ENCODE assay signal across 16 mouse cellular contexts in the genomic region with DNA sequence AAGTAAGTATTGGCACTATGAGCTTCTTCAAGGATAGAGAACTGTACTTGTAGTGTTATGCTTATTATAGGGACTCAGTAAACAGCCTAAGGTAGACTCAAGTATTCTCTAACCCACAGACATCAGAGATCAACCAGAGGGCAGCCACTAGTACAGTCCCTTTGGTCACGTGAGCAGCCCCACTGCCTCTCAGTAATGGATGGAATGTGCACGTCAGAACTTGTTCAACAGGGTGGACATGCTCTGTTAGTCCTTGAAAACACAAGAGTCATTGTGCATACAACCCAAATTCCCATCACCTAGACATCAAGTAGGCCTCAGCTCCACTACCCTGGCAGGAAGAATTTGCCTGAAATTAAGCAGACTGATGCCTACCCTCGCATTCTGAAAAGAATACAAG. TPM values are rescaled to one million over a fixed set of nuclear protein-coding genes. Genes with fewer than 3 reads are reported as not detected.
DNase-seq lines count a peak whose midpoint lies in the region; ATAC-seq and TF ChIP-seq lines count a peak whose summit lies in the region.
"Had no signal": no experiment of that assay in that cellular context is flagged by ENCODE, and none has a peak within 500 bp of the region (broad histone marks: within the 10 kb centered on the region; RNA-seq: fewer than 3 reads in every experiment).

No protein-coding gene starts in this region.

- H3K4me2 ChIP-seq in CH12.LX (ENCODE audit: insufficient read depth, low read depth, poor library complexity, severe bottlenecking) = no peak overlapping the region
- no peak overlapping the region for H3K4me2 ChIP-seq in kidney, postnatal 0 days (ENCODE audit: low read length)
- no peak overlapping the region for H3K4me2 ChIP-seq in lung, postnatal 0 days (replicated peaks; ENCODE audit: low read depth, low read length)
- no peak overlapping the region for H3K4me2 ChIP-seq in hindbrain, embryonic 11.5 days (replicated peaks; ENCODE audit: low read depth, low read length)
- H3K4me2 ChIP-seq: intestine, embryonic 15.5 days; limb, embryonic 13.5 days; midbrain, embryonic 15.5 days had no signal

- no peak for TF ChIP-seq POLR2A in CH12.LX (IDR thresholded peaks at IDR 0.05; ENCODE audit: low read depth, low read length)

- no peak overlapping the region for H3K4me3 ChIP-seq in CH12.LX (replicated peaks in 1 of 3; ENCODE audit: low read depth in 2 of 3, low read length in 2 of 3, poor library complexity in 1 of 3)
- H3K4me3 ChIP-seq in kidney, postnatal 0 days (replicated peaks; ENCODE audit: low read depth, low read length) = no peak overlapping the region
- no peak overlapping the region for H3K4me3 ChIP-seq in lung, postnatal 0 days (ENCODE audit: low read depth, low read length)
- no peak overlapping the region for H3K4me3 ChIP-seq in hindbrain, embryonic 11.5 days (ENCODE audit: low read depth, low read length)
- H3K4me3 ChIP-seq: embryonic facial prominence, embryonic 10.5 days; heart, embryonic 10.5 days; intestine, embryonic 15.5 days; limb, embryonic 13.5 days; midbrain, embryonic 15.5 days had no signal

- no peak for TF ChIP-seq EP300 in CH12.LX (IDR thresholded peaks at IDR 0.05; ENCODE audit: low read length)
- peak; percentile 95 for TF ChIP-seq EP300 in lung, postnatal 0 days (IDR thresholded peaks at IDR 0.05)

- no peak overlapping the region for H3K27ac ChIP-seq in CH12.LX (ENCODE audit: insufficient read depth, low read depth)
- 0 out of 2 replicates have a peak overlapping the region, but pooled peaks have one; percentile 43 for H3K27ac ChIP-seq in kidney, postnatal 0 days
- H3K27ac ChIP-seq in lung, postnatal 0 days (ENCODE audit: low read length) = peak overlapping the region; percentile 58
- no peak overlapping the region for H3K27ac ChIP-seq in hindbrain, embryonic 11.5 days (ENCODE audit: low read depth, low read length)
- H3K27ac ChIP-seq: embryonic facial prominence, embryonic 10.5 days; heart, embryonic 10.5 days; intestine, embryonic 15.5 days; limb, embryonic 13.5 days; midbrain, embryonic 15.5 days had no signal

- no peaks in the 10 kb centered on the region for H3K27me3 ChIP-seq in CH12.LX (replicated peaks)
- H3K27me3 ChIP-seq in kidney, postnatal 0 days (ENCODE audit: insufficient read depth, low read length) = no peaks in the 10 kb centered on the region
- no peaks in the 10 kb centered on the region for H3K27me3 ChIP-seq in lung, postnatal 0 days (replicated peaks; ENCODE audit: insufficient read depth, low read length)
- H3K27me3 ChIP-seq in hindbrain, embryonic 11.5 days (ENCODE audit: control insufficient read depth, insufficient read depth, low read length) = no peaks in the 10 kb centered on the region
- H3K27me3 ChIP-seq: intestine, embryonic 15.5 days; limb, embryonic 13.5 days; midbrain, embryonic 15.5 days had no signal

- no peak overlapping the region for H3K9ac ChIP-seq in CH12.LX (ENCODE audit: insufficient read depth, low read depth)
- H3K9ac ChIP-seq in kidney, postnatal 0 days (ENCODE audit: low read depth, low read length) = no peak overlapping the region
- H3K9ac ChIP-seq in lung, postnatal 0 days (replicated peaks; ENCODE audit: low read depth) = no peak overlapping the region
- no peak overlapping the region for H3K9ac ChIP-seq in hindbrain, embryonic 11.5 days (ENCODE audit: low read depth, low read length)
- H3K9ac ChIP-seq: forebrain, postnatal 0 days; intestine, embryonic 15.5 days; limb, embryonic 13.5 days; midbrain, embryonic 15.5 days had no signal

- in situ Hi-C loops in CH12.LX (cut with MboI; ENCODE audit: low pct_ligation_motif_present, low pct_unique_long_range_greater_than_20kb, low sequenced_read_pairs) = loop anchor here (5.0 to 25.0 kb wide), 2 partner anchors 60 to 670 kb away; no protein-coding TSS in a partner anchor

- dilution Hi-C loops in CH12.LX (cut with MboI; ENCODE audit: extremely low pct_ligation_motif_present, extremely low pct_unique_long_range_greater_than_20kb, low sequenced_read_pairs) = no loop called here

- TF ChIP-seq RAD21 in CH12.LX (IDR thresholded peaks at IDR 0.05; ENCODE audit: low read depth, low read length) = no peak

- TF ChIP-seq CTCF in CH12.LX (conservative IDR thresholded peaks at IDR 0.05 in 1 of 2, IDR thresholded peaks at IDR 0.05 in 1 of 2; ENCODE audit: low read depth in 2 of 2, low read length in 2 of 2) = no peak
- TF ChIP-seq CTCF in kidney, postnatal 0 days (IDR thresholded peaks at IDR 0.05; ENCODE audit: low read depth) = no peak
- TF ChIP-seq CTCF in lung, postnatal 0 days (IDR thresholded peaks at IDR 0.05) = no peak

- DNase-seq in CH12.LX (ENCODE audit: extremely low read depth) = no peak
- DNase-seq in Muller cell, postnatal 12 days (ENCODE audit: inconsistent ontology term) = peak; percentile 80
- DNase-seq in kidney, postnatal 0 days (ENCODE audit: low spot score) = peak; percentile 57
- DNase-seq in lung, postnatal 0 days (ENCODE audit: low spot score) = peak; percentile 91
- DNase-seq in cerebellum, postnatal 4 days (ENCODE audit: low spot score in 2 of 2) = no peak
- no peak for DNase-seq in hindbrain, embryonic 11.5 days (ENCODE audit: low spot score)
- DNase-seq in gastrocnemius, postnatal 10 days = no peak
- DNase-seq: adrenal gland, adult 8-10 months; cerebellum, postnatal 14 days; forebrain, postnatal 0 days; gastrocnemius, postnatal 14 days had no signal

- ATAC-seq in kidney, postnatal 0 days (replicated peaks; ENCODE audit: low FRiP score, low read depth) = peak; percentile 88
- ATAC-seq in lung, postnatal 0 days = peak; percentile 88
- ATAC-seq in hindbrain, embryonic 11.5 days (ENCODE audit: low FRiP score) = no peak
- ATAC-seq: forebrain, postnatal 0 days; intestine, embryonic 15.5 days; midbrain, embryonic 15.5 days had no signal

- peaks cover 33 to 62% of the 10 kb centered on the region in 2 experiments for H3K4me1 ChIP-seq in CH12.LX (ENCODE audit: control insufficient read depth in 1 of 2, insufficient read depth in 2 of 2)
- 0 out of 2 replicates have a peak, but pooled peaks cover 4% of the 10 kb centered on the region for H3K4me1 ChIP-seq in kidney, postnatal 0 days (replicated peaks; ENCODE audit: insufficient read depth, low read length)
- peaks cover 14% of the 10 kb centered on the region; the same call in 1 of the 2 replicates for H3K4me1 ChIP-seq in lung, postnatal 0 days (ENCODE audit: insufficient read depth, low read depth, low read length)
- no peaks in the 10 kb centered on the region for H3K4me1 ChIP-seq in hindbrain, embryonic 11.5 days (replicated peaks; ENCODE audit: control insufficient read depth, insufficient read depth, low read length)
- H3K4me1 ChIP-seq: embryonic facial prominence, embryonic 10.5 days; intestine, embryonic 15.5 days; limb, embryonic 13.5 days; midbrain, embryonic 15.5 days had no signal

- peaks cover 5 to 30% of the 10 kb centered on the region in 2 experiments for H3K36me3 ChIP-seq in CH12.LX (replicated peaks in 1 of 2; ENCODE audit: control insufficient read depth in 1 of 2, insufficient read depth in 1 of 2, low read length in 1 of 2)
- no peaks in the 10 kb centered on the region for H3K36me3 ChIP-seq in kidney, postnatal 0 days (ENCODE audit: insufficient read depth, low read length)
- no peaks in the 10 kb centered on the region for H3K36me3 ChIP-seq in lung, postnatal 0 days (ENCODE audit: insufficient read depth, low read length)
- no peaks in the 10 kb centered on the region for H3K36me3 ChIP-seq in hindbrain, embryonic 11.5 days (ENCODE audit: control insufficient read depth, insufficient read depth, low read length)
- H3K36me3 ChIP-seq: embryonic facial prominence, embryonic 10.5 days; heart, embryonic 10.5 days; intestine, embryonic 15.5 days; limb, embryonic 13.5 days; midbrain, embryonic 15.5 days had no signal

- H3K9me3 ChIP-seq in CH12.LX (replicated peaks; ENCODE audit: low read length) = no peaks in the 10 kb centered on the region
- H3K9me3 ChIP-seq in kidney, postnatal 0 days (replicated peaks; ENCODE audit: low read length) = no peaks in the 10 kb centered on the region
- no peaks in the 10 kb centered on the region for H3K9me3 ChIP-seq in lung, postnatal 0 days (ENCODE audit: low read length)
- H3K9me3 ChIP-seq in hindbrain, embryonic 11.5 days (ENCODE audit: control insufficient read depth, low read length) = no peaks in the 10 kb centered on the region
- H3K9me3 ChIP-seq: embryonic facial prominence, embryonic 10.5 days; heart, embryonic 10.5 days; intestine, embryonic 15.5 days; limb, embryonic 13.5 days; midbrain, embryonic 15.5 days had no signal

- peaks cover 3% of the 10 kb centered on the region; the same call in 1 of the 2 replicates for H3K79me2 ChIP-seq in CH12.LX (replicated peaks; ENCODE audit: control insufficient read depth, extremely low read depth, insufficient read depth, poor library complexity, severe bottlenecking)

- 54% methylated on average over 3 of the region's 3 CpGs for WGBS in kidney, postnatal 0 days
- 61% methylated on average over 3 of the region's 3 CpGs for WGBS in lung, postnatal 0 days
- WGBS in hindbrain, embryonic 11.5 days = 63% methylated on average over 3 of the region's 3 CpGs

TF ChIP-seq in CH12.LX, 34 proteins besides CTCF, POLR2A, EP300 and RAD21 (continues in another document):
- TF ChIP-seq MAX (IDR thresholded peaks at IDR 0.05; ENCODE audit: low read length) (peak; percentile 38; the same call in 1 of the 2 replicates), SIN3A (IDR thresholded peaks at IDR 0.05; ENCODE audit: low read length) (no peak), POLR2AphosphoS2 (IDR thresholded peaks at IDR 0.05; ENCODE audit: low read depth, low read length) (no peak), BHLHE40 (IDR thresholded peaks at IDR 0.05; ENCODE audit: low read depth, low read length) (peak; percentile 79), ZKSCAN1 (IDR thresholded peaks at IDR 0.05; ENCODE audit: borderline replicate concordance, low read depth, low read length) (no peak), MXI1 (IDR thresholded peaks at IDR 0.05; ENCODE audit: low read depth, low read length) (no peak), CHD2 (IDR thresholded peaks at IDR 0.05; ENCODE audit: low read length) (no peak), E2F4 (IDR thresholded peaks at IDR 0.05; ENCODE audit: insufficient replicate concordance, low read depth, low read length) (no peak), SMC3 (IDR thresholded peaks at IDR 0.05; ENCODE audit: low read depth, low read length) (no peak), ZC3H11A (IDR thresholded peaks at IDR 0.05; ENCODE audit: low read depth, low read length) (no peak), ZMIZ1 (IDR thresholded peaks at IDR 0.05; ENCODE audit: low read depth, low read length) (no peak), MYC (IDR thresholded peaks at IDR 0.05; ENCODE audit: low read depth, low read length) (no peak)

RNA-seq across cellular contexts. Expression of gene 4930523C07Rik, which starts 13.5 kb away (rescaled TPM):
- 13.1 and 16.6 TPM in 2 replicates for total RNA-seq in CH12.LX (2012; rRNA removed)
- total RNA-seq in CH12.LX (2014; rRNA removed) = 15.3 and 18.0 TPM in 2 replicates
- 24.4 and 28.2 TPM in 2 replicates for polyA plus RNA-seq in CH12.LX (2012; ENCODE audit: insufficient read length, low read depth)
- 35.2 and 35.6 TPM in 2 replicates for polyA plus RNA-seq in kidney, postnatal 0 days (2015; fragmentation: Nextera tagmentation; extraction: Ambion mirVana)
- 111 and 115 TPM in 2 replicates for polyA plus RNA-seq in lung, postnatal 0 days (2015; fragmentation: Nextera tagmentation; extraction: Ambion mirVana)
- polyA plus RNA-seq in hindbrain, embryonic 11.5 days (2014; fragmentation: Nextera tagmentation; extraction: Ambion mirVana) = 1.7 and 2.5 TPM in 2 replicates
- total RNA-seq in gastrocnemius, postnatal 10 days (2021) = 10 to 100 TPM in 1 of 2 experiments, 1 to 10 TPM in 1; 9.2 to 12.0 TPM

Comparison
In these comparisons a context has a peak if more than half of its experiments do, and no peak if none do; other contexts are left out.
1. DNase-seq: peak in Muller cell, postnatal 12 days (single experiment), kidney, postnatal 0 days (single experiment) and lung, postnatal 0 days (single experiment); none in CH12.LX (single experiment), cerebellum, postnatal 4 days (0 of 2), hindbrain, embryonic 11.5 days (single experiment) and gastrocnemius, postnatal 10 days (single experiment).
2. H3K27ac ChIP-seq: peak in kidney, postnatal 0 days (single experiment) and lung, postnatal 0 days (single experiment); none in CH12.LX (single experiment) and hindbrain, embryonic 11.5 days (single experiment).